Comparison of ENCODE assay signal across 12 mouse cellular contexts in the genomic region with DNA sequence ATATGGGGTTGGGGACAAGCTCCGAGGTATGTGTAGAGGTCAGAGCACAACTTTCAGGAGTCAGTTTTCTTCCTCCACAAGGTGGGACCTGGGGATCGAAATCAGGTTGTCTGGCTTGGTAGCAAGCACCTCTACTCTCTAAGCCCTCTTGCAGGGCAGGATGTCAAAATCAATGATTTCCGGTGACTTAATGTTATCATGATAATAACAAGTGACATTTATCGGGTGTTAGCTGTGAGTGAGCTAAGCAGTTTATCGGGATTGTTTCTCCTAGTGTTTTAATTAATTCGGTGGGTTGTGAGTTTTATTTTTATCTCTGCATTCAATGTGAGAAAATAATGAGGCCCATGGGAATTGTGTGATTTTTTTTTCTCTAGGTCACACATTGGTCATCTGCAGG. TPM values are rescaled to one million over a fixed set of nuclear protein-coding genes. Genes with fewer than 3 reads are reported as not detected.
"Had no signal": no experiment of that assay in that cellular context is flagged by ENCODE, and none has a peak within 500 bp of the region (broad histone marks: within the 10 kb centered on the region; RNA-seq: fewer than 3 reads in every experiment).

No protein-coding gene starts in this region.

- DNase-seq: right cerebral cortex, adult 18-20 months; right cerebral cortex, postnatal 14 days; right cerebral cortex, postnatal 25 days; right cerebral cortex, postnatal 4 days; spleen, adult 18-20 months; thymus, adult 18-20 months; thymus, adult 2 months; thymus, postnatal 14 days; thymus, postnatal 25 days; thymus, postnatal 36 days; thymus, postnatal 4 days had no signal

RNA-seq across cellular contexts. Expression of gene Wif1, which starts 18.3 kb away (rescaled TPM):
- total RNA-seq: neutrophil, adult 5-6 weeks had no signal
